Mouse (Mus musculus): ENCODE data around the gene Eif4e2.

DNA sequence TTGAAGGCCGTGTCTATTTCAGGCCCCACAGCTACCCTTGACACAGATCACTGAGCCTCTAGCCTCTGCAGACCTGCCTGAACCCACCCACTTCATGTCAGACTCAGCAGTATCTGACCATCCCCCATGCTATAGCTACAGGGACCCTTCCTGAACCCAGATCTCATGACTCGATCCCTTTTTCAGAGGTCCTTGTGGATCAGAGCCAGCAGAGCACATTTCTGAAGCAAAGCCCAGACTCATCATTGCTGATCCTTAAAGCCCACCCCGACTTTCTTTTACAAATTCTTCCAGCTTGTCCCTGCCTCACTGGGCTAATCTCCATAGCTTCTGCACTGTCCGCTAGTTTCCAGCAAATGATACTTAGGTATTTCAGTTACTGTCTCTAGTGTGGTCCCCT, 60.4 kb downstream of the Eif4e2 start:
- no peak for TF ChIP-seq POLR2A (IDR thresholded peaks at IDR 0.05; ENCODE audit: insufficient read length, low read depth)
- TF ChIP-seq TCF3 (IDR thresholded peaks at IDR 0.05; ENCODE audit: insufficient read length, low read depth), result no peak
- no peak for TF ChIP-seq MYOG (IDR thresholded peaks at IDR 0.05; ENCODE audit: control insufficient read depth in 1 of 3, insufficient read depth in 1 of 3, insufficient read length in 2 of 3, low read depth in 2 of 3)
- no peak for TF ChIP-seq CEBPB (IDR thresholded peaks at IDR 0.05; ENCODE audit: insufficient read depth, poor library complexity, severe bottlenecking)
- TF ChIP-seq MAX (IDR thresholded peaks at IDR 0.05; ENCODE audit: low read depth), result no peak
- TF ChIP-seq TCF12 (IDR thresholded peaks at IDR 0.05; ENCODE audit: insufficient read depth, poor library complexity, severe bottlenecking), result no peak
- no peak for TF ChIP-seq E2F4 (IDR thresholded peaks at IDR 0.05; ENCODE audit: insufficient read depth)
